Mouse (Mus musculus): ENCODE data around the gene Cnr2.

DNA sequence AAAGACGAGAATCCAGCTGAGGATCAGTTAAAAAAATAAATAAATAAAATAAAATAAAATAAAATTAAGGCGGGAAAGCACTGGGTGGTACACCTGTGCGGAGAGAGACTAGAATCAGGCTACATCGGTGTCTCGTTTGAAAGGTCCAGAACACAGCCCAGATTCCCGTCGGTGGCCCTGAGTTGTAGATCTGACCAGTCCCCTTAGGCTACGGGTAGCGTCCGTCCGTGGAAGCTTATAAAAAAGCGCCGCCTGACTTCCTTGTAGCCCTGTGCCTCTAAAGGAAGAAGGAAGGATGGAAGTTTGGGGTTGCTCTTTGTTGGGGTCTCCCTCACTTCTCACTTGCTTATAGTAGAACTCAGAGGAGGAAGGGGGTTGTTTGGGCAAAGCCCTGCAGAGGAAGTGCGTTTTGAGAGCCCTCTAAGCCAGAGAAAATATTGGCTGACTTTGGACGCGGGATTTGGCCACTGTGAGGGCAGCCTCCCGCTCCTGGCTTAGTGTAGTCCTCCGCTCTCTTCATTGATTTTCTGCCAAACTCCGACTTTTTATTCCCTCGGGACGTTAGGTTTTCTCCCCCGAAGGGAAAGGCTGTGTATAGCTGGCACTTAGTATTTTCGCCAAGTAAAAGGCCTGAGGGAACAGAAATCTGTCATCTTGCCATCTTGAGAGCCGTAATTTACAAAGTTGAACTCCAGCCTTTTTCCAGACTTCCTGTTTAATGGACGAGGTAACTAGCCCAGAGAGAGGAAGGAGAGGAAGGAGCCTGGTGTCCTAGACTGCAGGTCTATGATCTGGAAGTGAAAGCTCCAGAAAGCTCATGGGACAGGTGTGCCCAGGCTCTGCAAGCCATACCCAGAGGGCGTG is 26.3 kb downstream of the Cnr2 start:
- TF ChIP-seq EP300 (IDR thresholded peaks at IDR 0.05; ENCODE audit: low read depth) (no peak), CTCF (IDR thresholded peaks at IDR 0.05; ENCODE audit: low read depth) (no peak)

All from liver, postnatal 0 days (tissue).